Mouse (Mus musculus): ENCODE measurements around the gene Cntnap1. TPM values are rescaled to one million over a fixed set of nuclear protein-coding genes. Genes with fewer than 3 reads are reported as not detected.

Gene Cntnap1
- polyA plus RNA-seq, 1 experiment from 2014 or later: 0.12 TPM

DNA sequence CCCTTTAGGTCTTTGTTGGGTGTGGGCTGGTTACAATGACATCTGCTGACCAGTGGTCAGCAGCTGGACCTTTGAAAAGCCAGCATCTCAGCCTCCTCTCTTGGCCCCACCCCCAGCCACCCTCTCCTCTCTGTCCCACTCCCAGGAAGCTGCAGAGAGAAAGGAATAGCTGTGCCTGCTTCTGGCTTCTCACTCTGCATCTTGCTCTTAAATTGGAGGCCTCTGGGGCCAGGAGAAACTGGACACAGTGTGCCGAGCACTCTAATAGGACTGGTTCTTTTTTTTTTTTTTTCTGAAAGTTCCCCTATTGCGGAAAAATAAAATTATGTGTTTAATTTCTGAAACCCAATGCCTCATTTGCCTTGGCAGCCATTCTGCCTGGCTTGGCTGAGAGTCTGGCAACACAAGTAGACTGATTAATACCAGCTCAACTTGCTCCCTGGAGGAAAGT lies 59.8 kb downstream of the Cntnap1 start:
- Histone ChIP-seq H3K9me3 (replicated peaks) (no peaks in the 10 kb centered on the region), H3K27me3 (peaks cover 66% of the 10 kb centered on the region), H3K9ac (no peak overlapping the region), H3K4me2 (no peak overlapping the region), H3K4me1 (replicated peaks) (peaks cover 49% of the 10 kb centered on the region), H3K36me3 (no peaks in the 10 kb centered on the region), H3K4me3 (replicated peaks) (no peak overlapping the region), H3K27ac (peak overlapping the region; percentile 27; the same call in 1 of the 2 replicates)
- DNase-seq (no peak), ATAC-seq (ENCODE audit: low read depth) (no peak)
- WGBS (ENCODE audit: insufficient replicate concordance): 19% methylated on average over 2 of the region's 2 CpGs

DNA sequence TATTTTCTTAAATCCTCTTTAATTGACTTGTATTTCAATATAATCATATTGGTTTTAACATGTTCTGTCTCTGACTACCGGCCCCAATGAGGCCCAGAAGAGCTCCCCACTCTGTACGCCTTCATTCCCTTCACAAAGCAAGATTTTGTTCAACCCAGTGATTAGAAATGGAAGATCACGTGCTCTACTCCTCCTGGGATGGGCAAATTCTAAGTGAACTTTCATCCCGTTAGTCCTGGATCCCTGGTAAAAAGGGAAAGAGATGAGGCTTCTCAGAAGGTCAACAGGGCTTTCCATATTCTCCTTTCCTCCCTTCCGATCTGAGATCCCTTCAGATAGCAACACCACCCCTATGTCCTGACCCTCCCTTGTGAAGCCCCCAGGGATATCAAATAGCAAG lies 60.2 kb downstream of the Cntnap1 start:
- no peak overlapping the region for H3K4me3 ChIP-seq (replicated peaks)
- H3K9me3 ChIP-seq (replicated peaks): no peaks in the 10 kb centered on the region
- H3K4me2 ChIP-seq: peak overlapping the region; percentile 38; the same call in 1 of the 2 replicates
- H3K9ac ChIP-seq: no peak overlapping the region
- DNase-seq (no peak), ATAC-seq (ENCODE audit: low read depth) (no peak)
- H3K4me1 ChIP-seq (replicated peaks): peaks cover 45% of the 10 kb centered on the region
- no peaks in the 10 kb centered on the region for H3K36me3 ChIP-seq
- WGBS (ENCODE audit: insufficient replicate concordance): 25% methylated on average over 5 of the region's 5 CpGs
- peaks cover 66% of the 10 kb centered on the region for H3K27me3 ChIP-seq
- H3K27ac ChIP-seq: peak overlapping the region; percentile 66

DNA sequence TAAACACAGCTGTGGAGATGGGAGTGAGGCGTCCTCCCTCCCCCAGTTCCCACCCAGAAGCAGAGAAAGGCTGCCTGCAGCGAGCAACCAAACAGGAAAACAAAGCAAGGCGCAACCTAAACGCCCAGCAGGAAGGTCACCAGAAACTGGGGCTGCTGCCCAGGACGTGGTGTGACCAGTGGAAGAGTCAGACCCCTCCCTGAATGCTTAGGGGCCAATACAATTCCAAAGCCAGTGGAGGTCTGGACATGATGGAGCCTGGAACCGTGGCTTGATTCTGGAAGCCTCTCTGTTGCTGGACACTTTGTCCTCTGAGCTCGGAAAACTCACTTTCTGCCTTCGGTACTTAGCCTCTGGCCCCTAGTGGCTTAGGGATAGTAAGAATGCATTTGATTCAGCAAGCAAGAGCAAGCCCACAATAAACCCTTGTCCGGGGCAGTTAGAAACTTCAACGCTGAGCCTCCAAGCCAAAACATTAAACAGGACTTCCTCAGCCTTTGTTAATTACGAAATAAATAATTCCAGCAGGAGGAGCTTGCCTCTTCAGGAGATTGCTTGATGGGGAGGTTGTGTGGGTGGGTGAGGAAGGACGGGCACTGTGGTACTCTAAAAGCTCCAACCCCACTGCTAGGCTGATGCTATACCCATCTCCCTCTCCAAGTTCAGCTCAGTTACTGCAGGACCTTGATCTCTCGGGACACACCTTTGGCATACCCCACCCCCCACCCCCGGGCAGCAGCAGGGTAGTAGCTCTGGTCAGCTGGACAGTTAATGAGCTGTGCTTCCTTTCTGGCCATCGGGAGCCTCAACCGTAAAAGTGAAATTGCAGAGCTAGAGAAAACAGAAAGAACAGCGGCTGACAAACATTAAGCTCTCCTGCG lies 60.9 kb downstream of the Cntnap1 start:
- Histone ChIP-seq H3K36me3 (no peaks in the 10 kb centered on the region), H3K9me3 (replicated peaks) (no peaks in the 10 kb centered on the region), H3K4me2 (peak overlapping the region; percentile 38), H3K27ac (peak overlapping the region; percentile 66), H3K9ac (0 out of 2 replicates have a peak overlapping the region, but pooled peaks have one; percentile 4), H3K4me1 (replicated peaks) (peaks cover 42% of the 10 kb centered on the region), H3K27me3 (peaks cover 66% of the 10 kb centered on the region), H3K4me3 (replicated peaks) (0 out of 2 replicates have a peak overlapping the region, but pooled peaks have one; percentile 6)
- 4% methylated on average over 18 of the region's 18 CpGs for WGBS (ENCODE audit: insufficient replicate concordance)
- no peak for DNase-seq
- ATAC-seq (ENCODE audit: low read depth): no peak

DNA sequence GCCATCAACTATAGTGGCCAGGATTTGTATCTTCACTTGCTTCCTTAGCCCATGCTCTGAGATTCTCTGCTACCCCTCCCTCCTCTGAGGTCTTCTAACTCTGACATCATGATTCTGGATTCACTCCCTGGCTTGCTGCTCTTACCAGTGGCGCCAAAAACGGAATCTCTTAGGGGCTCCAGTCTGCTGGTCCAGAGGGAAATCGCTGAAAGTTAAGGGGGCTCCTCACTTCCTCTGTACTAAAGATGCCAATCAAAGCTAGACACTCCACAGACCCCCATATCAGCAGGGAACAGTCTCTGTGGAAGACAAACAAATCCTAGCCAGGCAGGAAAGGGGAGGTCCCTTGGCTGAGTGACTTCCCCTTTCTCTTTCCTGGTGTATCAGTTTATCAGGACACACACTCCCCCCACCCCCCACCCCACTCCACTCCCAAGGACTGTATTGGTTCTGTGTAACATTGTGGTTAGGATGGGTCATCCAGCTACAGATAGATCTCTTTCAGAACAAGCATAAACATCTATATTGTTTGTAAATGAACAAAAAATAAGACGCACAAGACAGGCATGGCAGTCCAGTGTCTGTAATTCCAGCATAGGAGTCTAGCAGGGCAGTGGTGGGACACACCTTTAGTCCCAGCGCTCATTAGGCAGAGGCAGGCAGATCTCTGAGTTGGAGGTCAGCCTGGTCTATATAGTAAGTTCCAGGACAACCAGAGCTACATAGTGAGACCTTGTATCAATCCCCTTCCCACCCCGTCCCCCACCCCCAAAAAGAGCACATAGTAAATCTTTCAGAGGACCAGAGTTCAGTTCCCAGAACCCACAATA lies 61.9 kb downstream of the Cntnap1 start:
- peaks cover 38% of the 10 kb centered on the region for H3K4me1 ChIP-seq (replicated peaks)
- H3K4me3 ChIP-seq (replicated peaks): 0 out of 2 replicates have a peak overlapping the region, but pooled peaks have one; percentile 6
- no peaks in the 10 kb centered on the region for H3K9me3 ChIP-seq (replicated peaks)
- peaks cover 64% of the 10 kb centered on the region for H3K27me3 ChIP-seq
- WGBS (ENCODE audit: insufficient replicate concordance): 18% methylated on average over 6 of the region's 6 CpGs
- ATAC-seq (ENCODE audit: low read depth): peak; percentile 61
- no peak overlapping the region for H3K9ac ChIP-seq
- H3K27ac ChIP-seq: peak overlapping the region; percentile 66
- H3K4me2 ChIP-seq: peak overlapping the region; percentile 38
- no peak for DNase-seq
- no peaks in the 10 kb centered on the region for H3K36me3 ChIP-seq

DNA sequence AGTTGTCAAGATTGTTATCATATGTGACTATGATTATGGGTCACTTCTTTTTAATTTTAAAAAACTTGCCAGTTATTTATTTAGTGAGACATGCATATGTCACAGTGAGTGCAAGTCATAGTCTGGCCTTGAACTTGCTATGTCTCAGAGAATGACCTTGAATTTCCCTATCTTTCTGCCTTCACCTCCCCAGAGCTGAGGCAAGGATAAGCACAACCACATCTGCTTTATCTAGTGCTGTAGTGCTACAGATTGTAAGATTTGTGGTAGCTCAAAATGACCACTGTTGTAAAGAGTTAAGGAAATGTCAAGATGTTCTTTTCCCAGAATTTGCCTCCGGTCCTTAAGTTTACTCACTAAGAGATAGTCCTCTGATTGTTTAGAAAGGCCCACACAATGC lies 62.9 kb downstream of the Cntnap1 start:
- Histone ChIP-seq H3K9ac (no peak overlapping the region), H3K4me2 (no peak overlapping the region), H3K9me3 (replicated peaks) (no peaks in the 10 kb centered on the region), H3K27me3 (peaks cover 60% of the 10 kb centered on the region), H3K4me1 (replicated peaks) (peaks cover 38% of the 10 kb centered on the region), H3K27ac (no peak overlapping the region), H3K4me3 (replicated peaks) (no peak overlapping the region), H3K36me3 (no peaks in the 10 kb centered on the region)
- 44% methylated on average over 1 of the region's 1 CpGs for WGBS (ENCODE audit: insufficient replicate concordance)
- DNase-seq (no peak), ATAC-seq (ENCODE audit: low read depth) (no peak)

DNA sequence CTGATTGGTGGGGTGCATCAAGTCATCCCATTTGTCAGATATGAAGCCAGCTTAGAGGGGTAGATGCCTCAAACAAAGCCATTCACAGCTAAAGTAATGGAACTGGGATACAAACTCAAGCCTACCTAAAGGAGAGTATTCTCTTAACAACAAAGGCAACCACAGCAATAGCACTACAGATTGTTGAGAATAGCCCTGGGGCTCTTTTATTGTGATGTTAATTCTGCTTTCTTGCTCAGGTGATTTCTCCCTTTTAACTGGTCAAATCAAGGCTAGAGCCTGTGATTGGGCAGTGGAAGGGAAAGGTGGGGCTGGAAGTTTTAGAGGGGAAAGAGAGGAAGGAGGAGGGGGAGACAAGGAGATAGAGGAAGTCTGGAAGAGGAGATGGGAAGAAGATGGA lies 63.8 kb downstream of the Cntnap1 start:
- Histone ChIP-seq H3K36me3 (no peaks in the 10 kb centered on the region), H3K27me3 (peaks cover 54% of the 10 kb centered on the region), H3K4me1 (replicated peaks) (peaks cover 36% of the 10 kb centered on the region), H3K4me3 (replicated peaks) (no peak overlapping the region), H3K27ac (no peak overlapping the region), H3K4me2 (no peak overlapping the region), H3K9me3 (replicated peaks) (no peaks in the 10 kb centered on the region), H3K9ac (no peak overlapping the region)
- ATAC-seq (ENCODE audit: low read depth) (no peak), DNase-seq (no peak)

DNA sequence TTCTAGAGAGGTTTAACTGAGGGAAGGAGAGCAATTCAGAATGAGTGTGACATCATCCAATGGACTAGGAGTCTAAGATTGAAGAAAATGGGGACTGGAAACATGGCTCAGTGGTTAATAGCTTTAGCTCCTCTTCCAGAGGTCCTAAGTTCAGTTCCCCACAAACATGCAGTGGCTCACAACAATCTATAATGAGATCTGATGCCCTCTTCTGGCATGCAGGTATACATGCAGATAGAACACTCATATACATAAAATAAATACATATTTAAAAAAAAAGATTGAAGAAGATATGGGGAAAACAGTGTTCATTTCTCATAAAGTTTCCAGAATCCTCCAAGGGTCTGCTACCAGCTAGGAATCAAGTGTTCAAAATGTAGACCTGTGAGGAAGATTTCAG lies 65.1 kb downstream of the Cntnap1 start:
- no peaks in the 10 kb centered on the region for H3K36me3 ChIP-seq
- H3K4me2 ChIP-seq: no peak overlapping the region
- H3K27me3 ChIP-seq: peaks cover 45% of the 10 kb centered on the region
- ATAC-seq (ENCODE audit: low read depth) (no peak), DNase-seq (no peak)
- H3K9me3 ChIP-seq (replicated peaks): no peaks in the 10 kb centered on the region
- H3K9ac ChIP-seq: no peak overlapping the region
- H3K4me3 ChIP-seq (replicated peaks): no peak overlapping the region
- H3K27ac ChIP-seq: no peak overlapping the region
- H3K4me1 ChIP-seq (replicated peaks): peaks cover 23% of the 10 kb centered on the region

DNA sequence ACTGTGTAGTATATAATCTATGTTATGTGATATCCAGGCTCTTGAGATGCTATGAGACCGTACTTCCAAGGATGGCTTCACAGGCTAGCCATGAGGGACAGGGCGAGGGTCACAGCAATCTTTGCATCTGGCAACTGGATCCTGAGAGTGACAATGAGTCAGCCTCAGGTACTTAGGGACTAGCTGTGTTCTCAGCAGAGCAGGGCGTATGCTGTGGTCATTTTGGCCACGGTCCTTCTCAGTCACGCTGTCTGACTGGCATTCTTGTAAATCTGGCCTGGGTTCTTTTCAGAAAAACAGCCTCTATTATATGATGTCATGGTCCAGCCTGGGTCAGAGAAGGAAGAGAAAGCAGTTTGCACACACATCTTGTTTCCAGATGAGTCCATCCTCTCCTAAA lies 66.5 kb downstream of the Cntnap1 start:
- DNase-seq (no peak), ATAC-seq (ENCODE audit: low read depth) (no peak)
- Histone ChIP-seq H3K36me3 (no peaks in the 10 kb centered on the region), H3K4me1 (replicated peaks) (peaks cover 9% of the 10 kb centered on the region), H3K9me3 (replicated peaks) (no peaks in the 10 kb centered on the region), H3K4me2 (no peak overlapping the region), H3K9ac (no peak overlapping the region), H3K4me3 (replicated peaks) (no peak overlapping the region), H3K27me3 (peaks cover 37% of the 10 kb centered on the region), H3K27ac (no peak overlapping the region)
- 78% methylated on average over 5 of the region's 5 CpGs for WGBS (ENCODE audit: insufficient replicate concordance)

DNA sequence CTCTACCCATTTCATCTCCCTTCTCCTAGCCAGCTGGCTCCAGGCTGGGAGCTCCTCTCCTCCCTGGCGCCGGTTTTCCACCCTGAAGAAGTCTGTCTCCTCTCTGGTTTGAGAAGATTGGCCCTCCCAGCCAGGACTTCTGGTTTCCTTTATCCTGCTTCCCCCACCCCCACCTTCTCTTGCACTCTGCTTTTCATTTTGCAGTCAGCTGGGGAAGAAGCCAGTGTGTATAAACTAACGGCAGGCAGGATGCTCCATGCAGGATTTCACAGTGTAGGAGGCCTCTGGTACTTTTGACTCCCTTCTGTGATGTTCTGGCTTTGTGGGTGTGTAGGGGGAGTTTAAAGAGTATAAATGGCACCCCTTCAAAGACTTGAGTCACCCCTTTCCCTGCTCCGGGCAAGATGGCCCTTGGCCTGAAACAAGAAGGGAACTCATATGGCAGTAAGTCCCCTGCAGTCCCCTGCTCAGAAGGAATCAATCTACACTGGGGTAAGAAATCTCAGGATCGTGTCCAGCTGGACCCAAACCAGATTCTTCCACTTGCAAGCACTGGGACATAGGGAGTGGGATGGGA lies 67.8 kb downstream of the Cntnap1 start:
- Histone ChIP-seq H3K9me3 (replicated peaks) (no peaks in the 10 kb centered on the region), H3K4me2 (no peak overlapping the region), H3K9ac (no peak overlapping the region), H3K4me1 (replicated peaks) (no peaks in the 10 kb centered on the region; the same call in 1 of the 2 replicates), H3K36me3 (no peaks in the 10 kb centered on the region), H3K4me3 (replicated peaks) (no peak overlapping the region), H3K27ac (no peak overlapping the region), H3K27me3 (peaks cover 40% of the 10 kb centered on the region)
- 39% methylated on average over 5 of the region's 5 CpGs for WGBS (ENCODE audit: insufficient replicate concordance)
- ATAC-seq (ENCODE audit: low read depth): no peak
- DNase-seq: no peak
